Mouse (Mus musculus) neutrophil, adult 65 days (primary cell): ENCODE data around the gene Coq5. TPM values are rescaled to one million over a fixed set of nuclear protein-coding genes. Genes with fewer than 3 reads are reported as not detected.

Experiments used
- total RNA-seq: library from RNA; stranded (reverse); gene quantifications from 2 replicates; pipeline ENCODE4 v1.2.4, GENCODE M21; 2023

Gene Coq5
- 7.1 and 13.0 TPM in 2 replicates for total RNA-seq

GRCm38 (mm10) chr5:115279226-115280049 is at the start of gene Coq5:
Gene Coq5, plus strand, starts transcription at chr5:115279666.

DNA sequence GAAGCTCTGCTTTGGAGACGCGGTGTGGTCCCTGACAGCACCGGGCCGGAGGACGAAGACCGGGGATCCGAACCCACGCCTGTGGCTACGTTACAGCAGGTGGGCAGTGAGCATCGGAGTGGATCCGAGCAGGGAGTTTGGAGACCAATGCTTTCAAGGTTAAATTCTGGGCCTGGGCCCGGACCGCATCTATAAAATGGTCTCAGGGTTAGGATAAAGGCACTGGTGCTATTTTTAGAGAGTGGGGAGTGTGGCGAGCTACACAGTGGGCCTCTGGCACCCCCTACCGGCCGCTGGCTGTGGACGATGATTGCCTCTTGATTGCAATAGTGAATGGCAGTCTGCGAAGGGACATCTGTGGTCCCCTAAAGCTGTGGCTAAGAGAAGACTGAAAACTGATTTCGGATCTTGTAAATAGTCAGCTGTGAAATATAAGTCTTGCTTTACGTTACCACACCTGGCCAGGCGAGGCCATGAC is 43.6 kb upstream of the Coq5 start, which contains the start of gene Pop5:
Gene Pop5, plus strand, starts transcription at position 51 of the 478 bp plus-strand sequence.

GRCm38 (mm10) chr5:115272812-115273548 is 6.5 kb upstream of the Coq5 start, which contains the start of gene Rnf10:
Gene Rnf10, minus strand, starts transcription at chr5:115272898.

DNA sequence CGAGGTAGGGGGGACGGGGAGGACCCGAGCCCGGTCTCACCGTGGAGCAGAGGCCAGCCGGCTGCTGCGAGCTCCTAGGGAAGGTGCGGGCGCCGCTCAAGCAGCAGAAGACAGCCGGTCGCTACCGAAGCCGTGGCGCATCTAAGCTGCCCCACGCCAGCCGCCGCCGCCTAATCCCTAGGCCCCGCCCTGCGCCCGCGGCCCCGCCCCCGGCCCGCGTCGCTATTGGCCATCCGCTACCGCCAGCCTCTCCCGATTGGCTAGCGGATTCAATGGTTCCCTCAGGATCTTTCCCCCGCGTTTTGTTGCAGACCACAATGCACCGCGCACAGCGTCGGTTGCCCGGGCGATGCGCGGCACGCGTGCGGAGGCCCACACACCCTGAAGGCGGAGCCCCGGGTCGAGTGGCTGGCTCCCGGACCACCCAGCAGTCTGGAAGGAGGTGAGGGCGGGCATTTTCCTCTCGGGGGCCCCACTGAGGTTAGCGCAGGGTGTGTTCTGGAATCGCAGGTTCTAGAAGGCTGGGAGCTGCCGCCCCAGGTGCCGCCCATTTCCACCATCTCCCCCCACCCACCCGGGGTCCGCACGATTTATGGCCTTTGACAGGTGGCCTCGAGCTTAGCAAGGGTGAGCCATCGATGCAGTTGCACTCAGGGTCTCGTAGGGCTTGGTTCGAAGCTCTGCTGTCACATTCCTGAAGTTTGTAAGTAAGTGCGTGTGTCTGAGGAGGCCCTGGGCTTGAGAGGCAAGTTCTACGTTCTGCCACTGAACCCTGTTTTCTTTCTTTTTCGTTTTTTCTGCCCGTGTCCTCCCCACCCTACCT is 21.5 kb downstream of the Coq5 start, which contains the start of gene Dynll1:
Gene Dynll1, minus strand, starts transcription at position 208 of the 823 bp plus-strand sequence.

DNA sequence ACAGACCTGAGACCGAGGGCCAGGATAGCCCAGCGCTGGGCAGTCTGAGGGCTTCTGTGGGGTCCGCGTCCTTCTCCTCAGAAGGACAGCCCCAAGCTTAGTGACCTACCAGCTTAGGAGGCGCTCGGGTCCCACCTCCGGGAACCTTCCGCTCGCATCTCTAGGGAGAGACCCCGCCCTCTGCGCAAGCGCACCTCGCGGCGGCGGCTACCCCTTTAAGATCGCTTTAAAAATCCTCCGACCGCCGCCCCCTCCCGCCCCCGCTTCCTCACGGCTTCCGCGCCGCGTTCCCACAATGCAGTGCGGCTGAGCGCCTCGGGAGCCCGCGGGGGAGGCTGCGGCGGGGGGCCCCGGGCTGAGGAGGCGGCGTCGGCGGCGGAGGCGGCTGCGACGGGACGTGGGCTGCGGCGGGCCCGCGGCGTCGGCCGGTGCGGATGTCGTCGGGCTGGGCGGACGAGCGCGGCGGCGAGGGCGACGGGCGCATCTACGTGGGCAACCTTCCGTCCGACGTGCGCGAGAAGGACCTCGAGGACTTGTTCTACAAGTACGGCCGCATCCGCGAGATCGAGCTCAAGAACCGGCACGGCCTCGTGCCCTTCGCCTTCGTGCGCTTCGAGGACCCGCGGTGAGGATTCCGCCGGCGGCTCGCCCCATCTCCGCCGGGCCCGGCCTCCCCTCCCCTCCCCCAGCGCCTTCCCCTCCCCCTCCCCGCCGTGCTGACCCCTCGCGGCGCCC is 47.6 kb downstream of the Coq5 start, which contains the start of gene Srsf9:
Gene Srsf9, plus strand, starts transcription at position 303 of the 735 bp plus-strand sequence.

GRCm38 (mm10) chr5:115340577-115341313 is 61.3 kb downstream of the Coq5 start, which contains the start of the genes Gatc and Triap1:
Gene Gatc, minus strand, starts transcription at chr5:115341178.
Gene Triap1, plus strand, starts transcription at chr5:115341225.

Other genes with a start within 250 kb of the Coq5 start
- not detected in 2 replicates for gene Gm10401, start 181.4 kb upstream of the Coq5 start, total RNA-seq
- gene Acads, start 160.3 kb upstream of the Coq5 start, total RNA-seq: 15.0 and 18.2 TPM in 2 replicates
- 20.1 and 22.8 TPM in 2 replicates for gene Unc119b, start 144.7 kb upstream of the Coq5 start, total RNA-seq
- gene Mlec, start 121.5 kb upstream of the Coq5 start, total RNA-seq: 109 and 155 TPM in 2 replicates
- not detected in 2 replicates for gene Cabp1, start 85.3 kb upstream of the Coq5 start, total RNA-seq
- 8.1 and 11.9 TPM in 2 replicates for gene Pop5, start 43.8 kb upstream of the Coq5 start, total RNA-seq
- gene Rnf10, start 6.8 kb upstream of the Coq5 start, total RNA-seq: 197 and 217 TPM in 2 replicates
- gene Dynll1, start 21.3 kb downstream of the Coq5 start, total RNA-seq: 149 and 192 TPM in 2 replicates
- gene Srsf9, start 47.5 kb downstream of the Coq5 start, total RNA-seq: 43.0 and 57.0 TPM in 2 replicates
- gene Gatc, start 61.5 kb downstream of the Coq5 start, total RNA-seq: 4.6 and 6.4 TPM in 2 replicates
- 16.3 and 17.9 TPM in 2 replicates for gene Triap1, start 61.6 kb downstream of the Coq5 start, total RNA-seq
- gene Cox6a1, start 69.3 kb downstream of the Coq5 start, total RNA-seq: 186 and 217 TPM in 2 replicates
- gene Msi1, start 149.9 kb downstream of the Coq5 start, total RNA-seq: not detected in 2 replicates
- not detected in 2 replicates for gene Pla2g1b, start 186.6 kb downstream of the Coq5 start, total RNA-seq
- 1.4 and 6.7 TPM in 2 replicates for gene Sirt4, start 205.1 kb downstream of the Coq5 start, total RNA-seq
- gene Pxn, start 227.0 kb downstream of the Coq5 start, total RNA-seq: 398 and 435 TPM in 2 replicates